Mouse (Mus musculus) T-helper 17 cell (primary cell): ENCODE data around the gene U2surp.

Experiments
- in situ Hi-C, 2 experiments: fragments of 300-600 bp; cut with MboI, MseI; formaldehyde crosslinking; loops; 1 replicate in 1 of 2; 2 replicates in 1 of 2; pipeline ENCODE4 v1.15.1; 2025; ENCODE audit warnings: high pct_unique_total_duplicates in 2 of 2

U2surp gene

GRCm38 (mm10) chr9:95539176-95539800, 27.5 kb upstream of the U2surp start:
- in situ Hi-C loops: loop anchor here in 1 of 2 experiments (10.0 kb wide), 1 partner anchor 146 kb away; no protein-coding TSS in a partner anchor

GRCm38 (mm10) chr9:95533817-95534216, 22.0 kb upstream of the U2surp start:
- in situ Hi-C loops: loop anchor here (5.0 to 10.0 kb wide), 3 partner anchors 151 to 318 kb away; no protein-coding TSS in a partner anchor

- in situ Hi-C loops: loop anchor here (5.0 to 10.0 kb wide), 3 partner anchors 154 to 321 kb away; no protein-coding TSS in a partner anchor
These were observed 19.3 kb upstream of the U2surp start for GRCm38 (mm10) chr9:95531144-95531543.

GRCm38 (mm10) chr9:95527676-95528075, 15.9 kb upstream of the U2surp start:
- in situ Hi-C loops: no loop called here

GRCm38 (mm10) chr9:95525961-95526360, 14.2 kb upstream of the U2surp start:
- in situ Hi-C loops: no loop called here

- in situ Hi-C loops: no loop called here
These were observed 13.6 kb upstream of the U2surp start for GRCm38 (mm10) chr9:95525376-95525775.

GRCm38 (mm10) chr9:95522561-95522960, 10.8 kb upstream of the U2surp start:
- in situ Hi-C loops: no loop called here

GRCm38 (mm10) chr9:95521566-95521965, 9.8 kb upstream of the U2surp start:
- in situ Hi-C loops: no loop called here

- in situ Hi-C loops: no loop called here
These were observed 9.2 kb upstream of the U2surp start for GRCm38 (mm10) chr9:95521031-95521430.

GRCm38 (mm10) chr9:95520563-95520962, 8.8 kb upstream of the U2surp start:
- in situ Hi-C loops: no loop called here

GRCm38 (mm10) chr9:95514361-95514760, 2.6 kb upstream of the U2surp start:
- in situ Hi-C loops: loop anchor here in 1 of 2 experiments (10.0 kb wide), 1 partner anchor 330 kb away; the partner anchor contains the start of gene Pls1

- in situ Hi-C loops: loop anchor here in 1 of 2 experiments (10.0 kb wide), 1 partner anchor 331 kb away; the partner anchor contains the start of gene Pls1
These were observed 2.0 kb upstream of the U2surp start for GRCm38 (mm10) chr9:95513776-95514175.

GRCm38 (mm10) chr9:95512331-95513030, 685 bp upstream of the U2surp start:
- in situ Hi-C loops: loop anchor here in 1 of 2 experiments (10.0 kb wide), 1 partner anchor 332 kb away; the partner anchor contains the start of gene Pls1

GRCm38 (mm10) chr9:95510693-95511404, 947 bp downstream of the U2surp start:
- in situ Hi-C loops: loop anchor here in 1 of 2 experiments (10.0 kb wide), 1 partner anchor 334 kb away; the partner anchor contains the start of gene Pls1

- in situ Hi-C loops: no loop called here
These were observed 6.1 kb downstream of the U2surp start for GRCm38 (mm10) chr9:95505666-95506065.

- in situ Hi-C loops: no loop called here
These were observed 11.9 kb downstream of the U2surp start for GRCm38 (mm10) chr9:95499848-95500247.

GRCm38 (mm10) chr9:95495038-95495437, 16.8 kb downstream of the U2surp start:
- in situ Hi-C loops: no loop called here

GRCm38 (mm10) chr9:95493393-95493792, 18.4 kb downstream of the U2surp start:
- in situ Hi-C loops: no loop called here

- in situ Hi-C loops: no loop called here
These were observed 21.8 kb downstream of the U2surp start for GRCm38 (mm10) chr9:95490003-95490402.

GRCm38 (mm10) chr9:95488861-95489260, 22.9 kb downstream of the U2surp start:
- in situ Hi-C loops: no loop called here

GRCm38 (mm10) chr9:95479981-95480380, 31.8 kb downstream of the U2surp start:
- in situ Hi-C loops: no loop called here

- in situ Hi-C loops: no loop called here
These were observed 33.4 kb downstream of the U2surp start for GRCm38 (mm10) chr9:95478443-95478842.
